Mouse (Mus musculus) C2C12 (cell line): ENCODE data around the gene Acly.

Experiments used
- CTCF ChIP-seq: IDR thresholded peaks from one replicate; pipeline ENCODE4 v1.5.1; 2011; ENCODE audit not compliant: control insufficient read depth, insufficient read depth, insufficient read length
- MYOD1 ChIP-seq: IDR thresholded peaks from one replicate; pipeline ENCODE4 v1.6.1; 2011; ENCODE audit warnings: low read depth; ENCODE audit not compliant: control insufficient read depth, insufficient read length
- MYOG ChIP-seq: IDR thresholded peaks from one replicate; pipeline ENCODE4 v1.6.1; 2011; ENCODE audit not compliant: control insufficient read depth, insufficient read length; ENCODE audit errors: extremely low read depth
- USF1 ChIP-seq: IDR thresholded peaks from one replicate; pipeline ENCODE4 v1.6.1; 2011; ENCODE audit warnings: low read depth, mild to moderate bottlenecking, control low read depth, moderate library complexity

DNA sequence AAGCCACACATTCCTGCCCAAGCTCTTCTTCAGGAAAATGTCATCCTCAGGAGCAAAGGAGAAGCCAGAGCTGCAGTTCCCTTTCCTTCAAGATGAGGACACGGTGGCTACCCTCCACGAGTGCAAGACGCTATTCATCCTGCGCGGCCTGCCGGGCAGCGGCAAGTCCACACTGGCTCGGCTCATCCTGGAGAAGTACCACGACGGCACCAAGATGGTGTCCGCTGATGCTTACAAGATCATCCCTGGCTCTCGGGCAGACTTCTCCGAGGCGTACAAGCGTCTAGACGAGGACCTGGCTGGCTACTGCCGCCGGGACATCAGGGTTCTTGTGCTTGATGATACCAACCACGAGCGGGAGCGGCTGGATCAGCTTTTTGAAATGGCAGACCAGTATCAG is 48.5 kb upstream of the Acly start:
- no peak for TF ChIP-seq USF1
- no peak for TF ChIP-seq MYOG
- no peak for TF ChIP-seq CTCF
- no peak for TF ChIP-seq MYOD1
